Mouse (Mus musculus) thymus, postnatal 25 days (tissue): ENCODE data around the gene Ess2.

Experiments
- DNase-seq: peaks from one replicate; pipeline ENCODE4 v3.0.0; 2022

Gene Ess2

DNA sequence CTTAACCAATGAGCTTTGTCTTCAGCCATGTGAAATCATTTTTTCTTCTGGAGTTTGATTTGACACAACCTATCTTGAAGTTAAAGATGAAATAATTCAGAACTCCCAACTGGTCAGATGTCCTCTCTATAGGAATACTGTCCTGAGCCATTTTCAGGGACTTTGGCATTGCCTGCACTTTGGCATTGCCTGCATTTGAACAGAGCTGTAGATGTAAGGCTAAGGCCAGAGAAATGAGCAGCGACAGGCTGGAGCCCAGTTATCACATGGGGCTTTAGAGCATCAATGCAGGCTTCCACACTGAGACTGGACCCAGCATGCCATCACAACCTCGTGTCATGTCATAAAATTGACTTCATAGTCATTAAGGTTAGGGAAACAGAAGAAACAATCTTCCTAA is 57.9 kb downstream of the Ess2 start:
- DNase-seq = no peak

- no peak for DNase-seq
These were observed 59.3 kb downstream of the Ess2 start for GRCm38 (mm10) chr16:17851860-17852259.

DNA sequence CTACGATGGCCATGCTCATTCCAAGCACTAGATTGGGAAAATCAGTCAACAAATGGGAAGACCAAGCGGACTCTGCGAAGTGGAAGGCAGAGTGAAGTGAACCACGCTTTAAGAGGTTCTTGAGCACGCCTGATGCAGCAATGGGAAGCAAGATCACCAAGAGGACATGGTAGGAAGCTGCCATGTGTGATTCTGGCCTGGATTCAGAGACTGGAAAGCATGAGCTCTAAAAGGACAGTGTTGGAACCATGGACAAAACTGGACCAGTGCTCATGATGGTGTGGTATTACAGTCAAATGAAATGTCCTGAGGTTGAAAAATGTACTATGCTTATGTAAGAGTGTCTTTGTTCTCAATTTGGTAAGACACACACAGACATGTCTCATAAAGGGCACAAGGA is 59.8 kb downstream of the Ess2 start:
- no peak for DNase-seq
